Mouse (Mus musculus): ENCODE data around the gene Keap1. TPM values are rescaled to one million over a fixed set of nuclear protein-coding genes. Genes with fewer than 3 reads are reported as not detected.

Gene Keap1
- polyA plus RNA-seq, 1 experiment from 2014 or later, result 47.5 TPM

DNA sequence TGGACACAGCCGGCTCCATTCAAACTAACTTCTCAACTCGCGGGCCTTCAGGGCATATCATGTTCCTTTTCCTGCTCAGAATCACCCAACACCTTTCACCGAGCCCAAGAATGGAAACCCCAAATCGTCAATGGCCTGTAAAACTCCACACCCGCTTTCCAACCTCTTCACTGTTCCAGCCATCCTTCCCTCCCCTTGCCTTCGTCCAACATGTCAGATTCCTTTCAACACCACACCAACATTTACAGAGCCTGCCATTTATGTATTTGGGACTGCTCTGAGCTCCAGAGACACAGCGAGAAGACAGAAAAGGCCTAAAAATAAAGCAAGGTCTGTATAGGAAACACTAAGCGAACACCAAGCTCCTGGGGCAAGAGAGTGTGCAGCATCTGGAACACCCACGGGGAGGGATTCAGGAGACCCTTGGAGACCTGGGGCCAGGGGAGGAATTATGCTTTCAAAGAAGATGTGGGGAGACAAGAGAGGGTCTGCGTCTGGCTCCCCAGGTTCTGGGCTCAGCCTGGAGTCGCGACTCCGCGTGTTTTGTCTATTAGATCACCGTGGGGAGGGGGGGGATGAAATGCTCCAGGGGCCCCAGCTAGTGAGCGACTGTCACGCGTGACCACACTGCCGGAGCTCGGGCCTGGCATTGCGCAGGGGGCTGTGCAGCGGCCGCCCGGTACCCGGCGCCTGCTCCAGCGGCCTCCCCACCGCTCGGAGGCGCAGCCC is 993 bp downstream of the Keap1 start:
- no peaks in the 10 kb centered on the region for H3K9me3 ChIP-seq
- peak overlapping the region; percentile 88 for H3K27ac ChIP-seq
- peak overlapping the region; percentile 86 for H3K4me3 ChIP-seq (replicated peaks)
- WGBS, result 1% methylated on average over 31 of the region's 31 CpGs
- H3K9ac ChIP-seq, result peak overlapping the region; percentile 97
- H3K4me1 ChIP-seq, result peaks cover 23% of the 10 kb centered on the region
- H3K27me3 ChIP-seq, result peaks cover 27% of the 10 kb centered on the region
- peaks cover 25% of the 10 kb centered on the region for H3K36me3 ChIP-seq (replicated peaks)
- ATAC-seq (ENCODE audit: low FRiP score), result peak; percentile 21
- peak overlapping the region; percentile 77 for H3K4me2 ChIP-seq

DNA sequence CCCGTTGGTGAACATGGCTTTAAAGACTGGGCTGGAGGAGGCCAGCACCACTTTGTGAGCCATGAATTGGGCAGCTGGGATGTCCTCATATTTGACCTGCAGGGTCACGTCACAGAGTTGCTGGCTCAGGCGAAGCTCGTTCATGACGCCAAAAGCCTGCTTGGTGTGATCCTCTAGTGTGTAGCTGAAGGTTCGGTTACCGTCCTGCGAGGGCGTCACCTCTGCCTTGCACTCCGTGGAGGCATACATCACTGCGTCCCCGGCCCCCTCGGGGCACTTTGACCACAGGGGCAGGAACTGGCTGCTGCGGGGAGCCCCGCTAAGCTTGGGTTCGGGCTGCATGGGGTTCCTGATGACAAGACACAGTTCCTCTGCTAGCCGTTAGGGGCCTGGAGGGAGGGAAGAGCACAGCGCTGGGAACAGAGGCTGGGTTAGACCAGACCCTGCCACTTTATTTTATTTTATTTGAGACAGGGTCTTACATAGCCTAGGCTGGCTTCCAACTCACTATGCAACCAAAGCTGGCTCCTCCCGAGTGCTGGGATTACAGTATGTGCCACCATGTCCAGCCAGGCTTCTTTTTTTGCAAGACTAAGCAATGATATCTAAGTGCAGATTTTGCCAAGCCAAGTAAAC is 1.7 kb downstream of the Keap1 start:
- Histone ChIP-seq H3K4me1 (peaks cover 23% of the 10 kb centered on the region), H3K9ac (peak overlapping the region; percentile 97), H3K9me3 (no peaks in the 10 kb centered on the region), H3K27me3 (peaks cover 21% of the 10 kb centered on the region), H3K36me3 (replicated peaks) (peaks cover 32% of the 10 kb centered on the region), H3K4me3 (replicated peaks) (peak overlapping the region; percentile 86), H3K27ac (peak overlapping the region; percentile 88), H3K4me2 (peak overlapping the region; percentile 77)
- peak; percentile 43 for ATAC-seq (ENCODE audit: low FRiP score)
- WGBS, result 17% methylated on average over 19 of the region's 19 CpGs

DNA sequence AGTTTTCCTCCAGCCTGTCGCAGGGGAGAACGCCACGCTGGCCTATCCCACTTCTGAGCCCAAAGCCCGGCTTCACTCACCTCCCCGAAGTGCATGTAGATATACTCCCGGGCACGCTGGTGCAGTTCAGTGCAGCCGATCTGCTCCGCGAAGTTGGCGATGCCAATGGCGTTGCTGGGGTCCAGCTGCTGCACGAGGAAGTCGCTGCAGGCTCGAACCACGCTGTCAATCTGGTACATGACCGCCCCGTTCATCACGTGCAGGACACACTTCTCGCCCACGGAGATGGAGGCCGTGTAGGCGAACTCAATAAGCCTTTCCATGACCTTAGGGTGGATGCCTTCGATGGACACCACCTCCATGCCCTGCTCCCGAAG is 2.2 kb downstream of the Keap1 start:
- peaks cover 15% of the 10 kb centered on the region for H3K27me3 ChIP-seq
- H3K27ac ChIP-seq, result no peak overlapping the region
- ATAC-seq (ENCODE audit: low FRiP score), result no peak
- peaks cover 23% of the 10 kb centered on the region for H3K4me1 ChIP-seq
- H3K36me3 ChIP-seq (replicated peaks), result peaks cover 32% of the 10 kb centered on the region
- H3K4me2 ChIP-seq, result peak overlapping the region; percentile 77
- peak overlapping the region; percentile 86 for H3K4me3 ChIP-seq (replicated peaks)
- WGBS, result 87% methylated on average over 25 of the region's 25 CpGs
- H3K9me3 ChIP-seq, result no peaks in the 10 kb centered on the region
- H3K9ac ChIP-seq, result peak overlapping the region; percentile 97

DNA sequence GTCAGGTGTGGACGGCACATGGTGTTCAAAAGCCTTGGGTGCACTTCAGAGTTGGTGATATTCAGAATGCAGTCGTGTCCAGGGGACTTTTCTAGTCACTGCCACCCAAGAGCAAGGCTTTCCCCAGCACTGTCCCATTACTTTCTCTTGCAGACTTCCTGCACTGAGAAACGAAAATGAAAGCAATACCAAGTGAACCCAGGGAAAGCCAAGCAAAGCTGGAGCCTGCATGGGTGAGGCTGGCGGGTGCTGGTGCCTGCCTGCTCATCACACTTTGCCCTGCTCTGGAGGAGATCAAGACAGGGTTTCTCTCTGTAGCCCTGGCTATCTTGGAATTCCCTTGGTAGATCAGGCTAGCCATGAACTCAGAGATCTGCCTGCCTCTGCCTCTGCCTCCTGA is 3.8 kb downstream of the Keap1 start:
- no peak for ATAC-seq (ENCODE audit: low FRiP score)
- H3K9me3 ChIP-seq, result no peaks in the 10 kb centered on the region
- no peak overlapping the region for H3K4me2 ChIP-seq
- no peak overlapping the region for H3K27ac ChIP-seq
- peaks cover 4% of the 10 kb centered on the region; the same call in 1 of the 2 replicates for H3K27me3 ChIP-seq
- peaks cover 46% of the 10 kb centered on the region for H3K36me3 ChIP-seq (replicated peaks)
- H3K9ac ChIP-seq, result no peak overlapping the region
- no peak overlapping the region for H3K4me3 ChIP-seq (replicated peaks)
- WGBS, result 86% methylated on average over 4 of the region's 4 CpGs
- H3K4me1 ChIP-seq, result peaks cover 23% of the 10 kb centered on the region

DNA sequence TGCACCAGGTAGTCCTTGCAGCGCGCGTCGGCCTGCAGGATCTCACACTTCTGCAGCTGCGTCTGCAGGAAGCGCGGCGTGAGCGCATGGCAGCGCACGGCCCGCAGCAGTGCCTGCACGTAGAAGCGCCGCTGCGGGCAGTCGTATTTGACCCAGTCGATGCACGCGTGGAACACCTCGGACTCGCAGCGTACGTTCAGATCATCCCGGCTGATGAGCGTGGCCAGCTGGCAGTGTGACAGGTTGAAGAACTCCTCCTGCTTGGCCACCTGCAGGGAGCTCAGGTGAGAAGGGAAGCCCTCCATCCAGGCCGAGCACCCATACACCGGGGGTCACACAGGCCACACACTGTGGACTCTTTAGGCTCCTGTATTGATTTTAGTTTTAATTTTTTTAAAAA is 5.4 kb downstream of the Keap1 start:
- no peaks in the 10 kb centered on the region for H3K9me3 ChIP-seq
- no peak overlapping the region for H3K27ac ChIP-seq
- H3K9ac ChIP-seq, result no peak overlapping the region
- no peak for ATAC-seq (ENCODE audit: low FRiP score)
- 90% methylated on average over 28 of the region's 28 CpGs for WGBS
- no peak overlapping the region for H3K4me3 ChIP-seq (replicated peaks)
- no peaks in the 10 kb centered on the region for H3K27me3 ChIP-seq
- H3K4me2 ChIP-seq, result no peak overlapping the region
- H3K4me1 ChIP-seq, result peaks cover 17% of the 10 kb centered on the region
- H3K36me3 ChIP-seq (replicated peaks), result peaks cover 57% of the 10 kb centered on the region

DNA sequence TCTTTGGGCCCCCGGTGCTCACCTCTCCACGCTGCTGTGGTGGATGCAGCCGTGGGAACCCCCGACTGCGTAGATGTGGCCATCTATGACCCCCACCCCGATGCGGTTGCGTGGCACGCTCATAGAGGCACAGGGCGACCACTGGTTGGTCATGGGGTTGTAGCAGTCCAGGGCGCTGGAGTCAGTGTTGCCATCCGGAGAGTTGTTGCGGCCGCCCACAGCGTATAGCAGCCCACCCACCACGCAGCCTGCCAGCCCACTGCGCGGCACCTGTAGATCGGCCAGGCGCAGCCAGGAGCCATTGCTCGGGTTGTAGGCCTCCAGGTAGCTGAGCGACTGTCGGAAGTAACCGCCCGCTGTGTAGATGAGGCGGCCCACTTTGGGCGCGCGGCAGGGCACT is 5.8 kb downstream of the Keap1 start:
- ATAC-seq (ENCODE audit: low FRiP score), result no peak

DNA sequence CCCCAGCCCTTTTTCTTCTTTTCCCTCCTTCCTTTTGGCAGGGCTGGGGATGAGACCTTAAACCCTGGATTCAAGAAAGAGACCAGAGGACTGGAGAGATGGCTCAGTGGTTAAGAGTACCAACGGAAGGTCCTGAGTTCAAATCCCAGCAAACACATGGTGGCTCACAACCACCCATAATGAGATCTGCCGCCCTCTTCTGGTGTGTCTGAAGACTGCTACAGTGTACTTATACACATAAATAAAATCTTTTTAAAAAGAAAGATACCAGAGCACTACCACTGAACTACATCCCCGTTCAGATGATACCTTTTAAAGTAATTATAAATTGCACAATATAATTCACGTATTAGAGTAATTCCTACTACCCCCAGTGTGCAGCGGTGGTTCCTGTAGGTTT is 6.3 kb downstream of the Keap1 start:
- Histone ChIP-seq H3K9me3 (no peaks in the 10 kb centered on the region), H3K27me3 (no peaks in the 10 kb centered on the region), H3K27ac (no peak overlapping the region), H3K9ac (no peak overlapping the region), H3K4me2 (no peak overlapping the region), H3K4me3 (replicated peaks) (no peak overlapping the region), H3K36me3 (replicated peaks) (peaks cover 57% of the 10 kb centered on the region), H3K4me1 (peaks cover 18% of the 10 kb centered on the region)
- no peak for ATAC-seq (ENCODE audit: low FRiP score)
- WGBS, result 94% methylated on average over 5 of the region's 5 CpGs

More for the DNA sequence above, 5.8 kb downstream of the Keap1 start:
- H3K4me1 ChIP-seq, result peaks cover 17% of the 10 kb centered on the region
- no peak overlapping the region for H3K9ac ChIP-seq
- H3K4me2 ChIP-seq, result no peak overlapping the region
- H3K36me3 ChIP-seq (replicated peaks), result peaks cover 57% of the 10 kb centered on the region
- no peaks in the 10 kb centered on the region for H3K27me3 ChIP-seq
- no peak overlapping the region for H3K4me3 ChIP-seq (replicated peaks)
- H3K9me3 ChIP-seq, result no peaks in the 10 kb centered on the region
- 87% methylated on average over 29 of the region's 29 CpGs for WGBS
- H3K27ac ChIP-seq, result no peak overlapping the region

DNA sequence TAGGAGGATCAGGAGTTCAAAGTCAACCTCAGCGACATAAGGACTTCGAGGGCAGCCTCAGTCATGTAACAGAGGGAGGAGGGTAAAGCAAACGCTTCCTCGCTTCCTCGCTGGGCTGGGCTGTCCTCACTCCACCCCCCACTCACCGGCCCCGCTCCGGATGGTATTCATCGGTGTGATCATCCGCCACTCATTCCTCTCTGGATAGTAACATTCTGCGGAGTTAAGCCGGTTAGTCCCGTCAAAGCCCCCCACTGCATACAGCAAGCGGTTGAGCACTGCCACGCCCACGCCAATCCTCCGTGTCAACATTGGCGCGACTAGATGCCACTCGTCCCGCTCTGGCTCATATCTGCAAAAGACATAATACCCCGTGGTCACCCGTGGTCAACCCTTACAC is 7.6 kb downstream of the Keap1 start:
- H3K36me3 ChIP-seq (replicated peaks), result peaks cover 57% of the 10 kb centered on the region
- H3K27ac ChIP-seq, result no peak overlapping the region
- H3K9ac ChIP-seq, result no peak overlapping the region
- H3K4me1 ChIP-seq, result peaks cover 13% of the 10 kb centered on the region
- no peak overlapping the region for H3K4me3 ChIP-seq (replicated peaks)
- H3K9me3 ChIP-seq, result no peaks in the 10 kb centered on the region
- no peak for ATAC-seq (ENCODE audit: low FRiP score)
- H3K27me3 ChIP-seq, result no peaks in the 10 kb centered on the region; the same call in 1 of the 2 replicates
- no peak overlapping the region for H3K4me2 ChIP-seq
- 58% methylated on average over 23 of the region's 23 CpGs for WGBS

DNA sequence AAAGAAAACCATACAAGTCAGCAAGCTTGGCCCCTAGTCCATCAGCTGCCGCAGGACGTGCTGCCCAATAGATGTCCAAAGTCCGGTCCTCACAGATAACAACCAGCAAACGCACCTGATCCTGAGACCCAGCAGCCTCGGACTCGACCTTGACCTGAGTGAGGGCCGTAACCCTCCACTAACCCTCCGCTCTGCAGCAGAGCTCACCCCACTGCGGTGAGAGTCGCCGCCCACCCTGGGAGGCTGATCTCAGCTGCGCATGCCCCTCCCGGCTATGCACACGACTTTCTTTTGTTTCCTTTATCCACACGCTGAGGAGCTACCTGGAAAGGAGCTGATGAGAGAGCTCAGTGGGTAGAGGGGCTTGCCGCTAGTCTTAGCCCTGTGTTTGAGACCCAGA is 11.8 kb downstream of the Keap1 start:
- Histone ChIP-seq H3K9ac (peak overlapping the region; percentile 33; the same call in 1 of the 2 replicates), H3K4me2 (peak overlapping the region; percentile 46), H3K4me3 (replicated peaks) (peak overlapping the region; percentile 24), H3K4me1 (peaks cover 21% of the 10 kb centered on the region), H3K27me3 (peaks cover 15% of the 10 kb centered on the region; the same call in 1 of the 2 replicates), H3K27ac (no peak overlapping the region), H3K36me3 (replicated peaks) (peaks cover 25% of the 10 kb centered on the region), H3K9me3 (peaks cover 4% of the 10 kb centered on the region; the same call in 1 of the 2 replicates)
- ATAC-seq (ENCODE audit: low FRiP score), result peak; percentile 70
- WGBS, result 10% methylated on average over 16 of the region's 16 CpGs

DNA sequence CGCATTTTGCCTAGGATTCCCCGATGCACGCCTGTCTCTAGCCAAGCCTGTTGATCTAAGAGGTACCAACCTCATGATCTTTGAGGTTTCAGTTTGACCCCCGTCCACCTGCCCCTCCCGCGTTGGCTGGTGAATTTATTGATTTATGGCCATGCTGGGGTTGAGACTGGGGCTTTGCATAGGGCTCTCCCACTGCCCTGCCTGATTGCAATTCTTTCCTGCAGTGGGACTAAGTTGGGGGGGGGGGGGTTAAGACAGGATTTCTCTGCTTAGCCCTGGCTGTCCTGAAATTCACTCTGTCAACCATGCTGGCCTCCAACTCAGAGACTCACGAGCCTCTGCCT is 13.8 kb downstream of the Keap1 start:
- Histone ChIP-seq H3K9ac (no peak overlapping the region), H3K36me3 (replicated peaks) (peaks cover 12% of the 10 kb centered on the region), H3K9me3 (peaks cover 4% of the 10 kb centered on the region; the same call in 1 of the 2 replicates), H3K4me2 (peak overlapping the region; percentile 41), H3K4me1 (peaks cover 27% of the 10 kb centered on the region), H3K27me3 (peaks cover 15% of the 10 kb centered on the region; the same call in 1 of the 2 replicates), H3K4me3 (replicated peaks) (no peak overlapping the region), H3K27ac (no peak overlapping the region)
- WGBS, result 23% methylated on average over 7 of the region's 7 CpGs
- ATAC-seq (ENCODE audit: low FRiP score), result no peak

DNA sequence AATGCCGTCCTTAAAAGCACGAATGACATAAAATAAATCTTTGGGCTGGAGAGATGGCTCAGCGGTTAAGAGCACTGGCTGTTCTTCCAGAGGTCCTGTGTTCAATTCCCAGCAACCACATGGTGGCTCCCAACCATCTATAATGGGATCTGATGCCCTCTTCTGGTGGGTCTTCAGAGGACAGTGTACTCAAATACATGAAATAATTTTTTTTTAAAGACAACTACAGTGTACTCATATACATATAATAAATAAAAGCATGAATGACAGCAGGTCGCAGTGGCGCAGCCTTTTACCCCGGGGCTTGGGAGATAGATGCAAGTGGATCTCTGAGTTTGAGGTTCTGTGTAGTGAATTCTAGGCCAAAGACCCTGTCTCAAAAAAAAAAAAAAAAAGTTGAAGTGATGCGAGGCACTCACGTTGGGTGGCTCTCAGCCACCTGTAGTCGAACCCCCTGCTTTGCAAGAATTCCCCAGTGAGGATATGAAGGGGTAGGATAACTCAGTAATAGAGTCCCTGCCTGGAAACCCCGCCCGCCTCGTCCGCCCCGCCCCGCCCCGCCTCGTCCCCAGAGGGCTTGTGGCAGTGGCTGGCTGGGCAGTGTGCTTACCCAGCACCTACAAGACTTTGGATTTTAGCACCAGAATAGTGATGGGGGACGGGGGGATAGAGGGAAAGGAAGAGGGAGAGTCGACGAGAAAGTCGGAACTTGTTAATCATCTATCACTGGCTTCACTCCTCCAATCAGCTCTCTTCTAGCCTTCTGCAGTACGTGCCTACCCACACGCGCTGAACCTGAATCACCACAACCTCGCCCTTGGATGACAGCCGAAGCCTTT is 14.4 kb downstream of the Keap1 start:
- WGBS, result 26% methylated on average over 26 of the region's 26 CpGs
- peaks cover 4% of the 10 kb centered on the region; the same call in 1 of the 2 replicates for H3K9me3 ChIP-seq
- peaks cover 6% of the 10 kb centered on the region for H3K36me3 ChIP-seq (replicated peaks)
- H3K4me3 ChIP-seq (replicated peaks), result 0 out of 2 replicates have a peak overlapping the region, but pooled peaks have one; percentile 15
- no peak for ATAC-seq (ENCODE audit: low FRiP score)
- H3K4me1 ChIP-seq, result peaks cover 27% of the 10 kb centered on the region
- H3K27me3 ChIP-seq, result peaks cover 15% of the 10 kb centered on the region; the same call in 1 of the 2 replicates
- H3K9ac ChIP-seq, result no peak overlapping the region; the same call in 1 of the 2 replicates
- peak overlapping the region; percentile 41 for H3K4me2 ChIP-seq
- no peak overlapping the region for H3K27ac ChIP-seq

DNA sequence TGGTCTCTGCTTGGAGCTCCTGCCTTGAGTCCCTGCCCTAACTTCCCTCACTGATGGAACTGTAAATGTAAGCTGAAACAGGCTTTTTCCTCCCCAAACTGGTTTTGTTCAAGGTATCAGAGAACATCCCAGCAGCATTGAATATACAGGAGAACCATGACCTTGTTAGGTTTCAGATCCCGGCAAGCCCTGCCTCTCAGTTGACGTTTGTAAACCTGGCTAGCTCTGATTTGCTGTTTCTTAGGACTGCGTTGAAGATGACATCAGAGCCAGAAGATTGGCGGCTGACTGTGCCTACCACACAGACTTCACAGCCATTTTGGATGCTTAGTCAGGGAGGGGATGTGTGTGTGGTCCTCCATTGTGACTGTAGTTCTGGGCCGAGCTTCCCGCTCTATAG is 15.3 kb downstream of the Keap1 start:
- WGBS, result 89% methylated on average over 6 of the region's 6 CpGs

More for the DNA sequence above, 15.3 kb downstream of the Keap1 start:
- peaks cover 4% of the 10 kb centered on the region; the same call in 1 of the 2 replicates for H3K9me3 ChIP-seq
- H3K9ac ChIP-seq, result no peak overlapping the region
- H3K36me3 ChIP-seq (replicated peaks), result no peaks in the 10 kb centered on the region; the same call in 1 of the 2 replicates
- no peak overlapping the region for H3K4me3 ChIP-seq (replicated peaks)
- H3K4me1 ChIP-seq, result peaks cover 27% of the 10 kb centered on the region
- H3K27ac ChIP-seq, result no peak overlapping the region
- no peak overlapping the region for H3K4me2 ChIP-seq
- H3K27me3 ChIP-seq, result peaks cover 15% of the 10 kb centered on the region; the same call in 1 of the 2 replicates
- ATAC-seq (ENCODE audit: low FRiP score), result no peak

Data from forebrain, embryonic 12.5 days (tissue).